Mouse (Mus musculus) stomach, postnatal 0 days (tissue): Measurements from ENCODE around the gene Ssbp3.

Source experiments
- CTCF ChIP-seq: IDR thresholded peaks from 2 replicates; pipeline ENCODE4 v1.5.1; 2016; ENCODE audit warnings: antibody characterized with exemption, low read depth, mild to moderate bottlenecking, moderate library complexity
- EP300 ChIP-seq: optimal IDR thresholded peaks from 2 replicates; pipeline ENCODE3; 2016; ENCODE audit warnings: antibody characterized with exemption

- TF ChIP-seq EP300 (no peak), CTCF (no peak)
Measured at GRCm38 (mm10) chr4:107042304-107042703, 131.8 kb downstream of the Ssbp3 start.
